Mouse (Mus musculus): ENCODE results near the gene Hist1h1e. TPM values are rescaled to one million over a fixed set of nuclear protein-coding genes. Genes with fewer than 3 reads are reported as not detected.
A peak's percentile ranks its signal among the peaks of the same experiment; 100 is the strongest.
"Not testable (repeated sequence)": the region's sequence is repeated elsewhere in the genome, so short reads cannot be mapped to it uniquely, and the experiment has no call there.

Hist1h1e gene
- polyA plus RNA-seq, 1 experiment from 2014 or later = 9.6 TPM

DNA sequence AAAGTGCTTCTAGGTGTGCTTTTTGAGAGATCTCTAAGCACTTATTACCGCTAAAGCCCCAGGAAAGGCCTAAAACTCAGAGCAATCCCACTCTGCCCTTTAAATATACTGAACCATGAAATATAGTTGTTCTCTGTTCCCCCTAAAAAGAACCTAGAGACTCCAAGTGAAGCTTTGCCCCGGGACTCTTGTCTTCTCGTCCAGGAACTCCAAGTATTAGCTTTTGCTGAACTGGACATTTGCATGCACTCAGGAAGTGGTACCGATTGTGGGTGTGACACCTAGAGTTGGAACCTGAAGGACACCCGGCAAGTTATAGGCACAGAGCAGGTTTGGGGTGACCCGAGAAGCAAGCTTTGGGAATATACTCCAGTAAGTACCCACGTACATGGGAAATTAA is 31.2 kb downstream of the Hist1h1e start:
- Histone ChIP-seq H3K36me3 (no peaks in the 10 kb centered on the region), H3K9me3 (replicated peaks) (no peaks in the 10 kb centered on the region), H3K27me3 (no peaks in the 10 kb centered on the region), H3K4me1 (replicated peaks) (peaks cover 10% of the 10 kb centered on the region), H3K4me3 (no peak overlapping the region), H3K4me2 (no peak overlapping the region), H3K9ac (no peak overlapping the region), H3K27ac (no peak overlapping the region)
- no peak for ATAC-seq (replicated peaks; ENCODE audit: insufficient number of reproducible peaks, insufficient read depth, low FRiP score, low read depth)
- 88% methylated on average over 7 of the region's 7 CpGs for WGBS

DNA sequence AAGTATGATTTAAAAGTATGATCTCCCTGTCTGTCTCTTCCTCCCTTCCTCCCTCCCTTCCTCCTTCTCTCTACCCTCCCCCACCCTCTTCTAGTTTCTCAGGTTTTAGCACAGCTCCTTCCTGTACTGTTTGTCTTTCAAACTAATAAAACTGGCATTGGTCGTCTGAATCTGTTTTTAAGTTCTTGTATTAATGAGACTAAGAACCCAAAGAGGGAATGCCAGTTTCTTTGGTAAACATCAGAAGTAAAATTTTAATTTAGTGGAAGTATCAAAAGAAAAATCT is 35.5 kb downstream of the Hist1h1e start:
- H3K4me2 ChIP-seq = peak overlapping the region; percentile 68
- H3K27me3 ChIP-seq = no peaks in the 10 kb centered on the region
- peak overlapping the region; percentile 46 for H3K4me3 ChIP-seq
- H3K9me3 ChIP-seq (replicated peaks) = no peaks in the 10 kb centered on the region
- WGBS = 11% methylated on average over 1 of the region's 1 CpGs
- no peaks in the 10 kb centered on the region for H3K36me3 ChIP-seq
- peaks cover 24% of the 10 kb centered on the region for H3K4me1 ChIP-seq (replicated peaks)
- H3K9ac ChIP-seq = peak overlapping the region; percentile 45
- ATAC-seq (replicated peaks; ENCODE audit: insufficient number of reproducible peaks, insufficient read depth, low FRiP score, low read depth) = no peak
- H3K27ac ChIP-seq = peak overlapping the region; percentile 92

DNA sequence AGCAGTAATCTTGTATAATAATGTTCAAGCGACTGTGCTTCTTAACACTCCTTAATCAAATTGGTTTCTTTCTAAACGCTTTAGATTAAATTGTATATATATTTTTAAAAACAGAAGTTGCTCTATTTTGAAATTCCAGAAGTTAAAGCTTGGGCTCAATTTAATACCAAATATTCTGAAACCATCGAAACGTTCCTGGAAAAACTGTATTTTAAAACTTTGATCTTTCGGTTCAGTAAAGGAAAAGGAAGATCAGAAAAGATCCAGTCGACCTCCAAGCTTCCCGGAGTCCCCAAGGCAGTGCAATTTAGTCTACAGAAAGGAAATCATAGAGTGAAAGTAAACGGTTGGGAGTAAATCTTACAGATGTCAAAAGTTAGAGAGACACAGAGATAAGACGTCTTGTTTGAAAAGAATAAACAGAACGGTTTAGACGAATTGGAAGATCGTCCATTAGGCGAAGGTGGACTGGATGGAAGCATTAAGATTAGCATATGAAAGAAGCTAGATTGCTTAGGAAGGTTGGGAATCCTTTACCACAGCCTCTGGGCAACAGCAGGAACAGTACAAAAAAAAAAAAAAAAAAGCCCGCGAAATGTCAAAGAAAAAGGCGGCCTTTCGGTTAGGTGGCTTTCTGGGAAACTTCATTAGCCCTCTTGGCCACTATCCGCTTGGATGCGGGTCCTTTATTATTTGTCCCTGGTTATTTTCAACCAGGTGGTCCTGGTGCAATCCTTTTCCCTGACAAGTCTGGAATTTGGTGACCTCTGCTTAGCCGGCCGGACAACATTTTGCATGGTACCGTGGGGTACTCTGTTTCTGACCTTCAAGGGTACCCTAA is 36.0 kb downstream of the Hist1h1e start:
- no peaks in the 10 kb centered on the region for H3K27me3 ChIP-seq
- peak overlapping the region; percentile 92 for H3K27ac ChIP-seq
- peak overlapping the region; percentile 68 for H3K4me2 ChIP-seq
- no peaks in the 10 kb centered on the region for H3K9me3 ChIP-seq (replicated peaks)
- peaks cover 26% of the 10 kb centered on the region for H3K4me1 ChIP-seq (replicated peaks)
- WGBS = 1% methylated on average over 22 of the region's 22 CpGs
- H3K36me3 ChIP-seq = no peaks in the 10 kb centered on the region
- peak overlapping the region; percentile 54 for H3K4me3 ChIP-seq
- ATAC-seq (replicated peaks; ENCODE audit: insufficient number of reproducible peaks, insufficient read depth, low FRiP score, low read depth) = no peak
- H3K9ac ChIP-seq = peak overlapping the region; percentile 45

DNA sequence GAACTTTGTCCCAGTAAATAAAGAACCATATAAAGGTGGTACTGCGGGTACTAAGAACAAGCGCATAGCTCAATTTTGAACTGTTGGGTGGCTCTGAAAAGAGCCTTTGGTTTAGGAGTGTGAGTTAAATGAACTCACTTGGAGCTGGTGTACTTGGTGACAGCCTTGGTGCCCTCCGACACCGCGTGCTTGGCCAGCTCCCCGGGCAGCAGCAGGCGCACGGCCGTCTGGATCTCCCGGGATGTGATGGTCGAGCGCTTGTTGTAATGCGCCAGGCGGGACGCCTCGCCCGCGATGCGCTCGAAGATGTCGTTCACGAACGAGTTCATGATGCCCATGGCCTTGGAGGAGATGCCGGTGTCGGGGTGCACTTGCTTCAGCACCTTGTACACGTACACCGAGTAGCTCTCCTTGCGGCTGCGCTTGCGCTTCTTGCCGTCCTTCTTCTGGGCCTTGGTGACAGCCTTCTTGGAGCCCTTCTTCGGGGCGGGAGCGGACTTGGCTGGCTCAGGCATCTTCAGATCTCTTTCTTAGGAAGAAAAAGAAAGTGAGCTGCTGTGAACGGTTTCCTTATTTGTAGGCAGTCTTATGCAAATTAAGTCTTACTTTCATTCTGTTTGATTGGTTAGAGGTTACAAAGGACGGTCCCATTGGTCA is 36.8 kb downstream of the Hist1h1e start:
- peak; percentile 86 for ATAC-seq (replicated peaks; ENCODE audit: insufficient number of reproducible peaks, insufficient read depth, low FRiP score, low read depth)
- H3K27ac ChIP-seq = peak overlapping the region; percentile 92
- not testable (repeated sequence) for H3K36me3 ChIP-seq; H3K27me3 ChIP-seq; H3K9me3 ChIP-seq (replicated peaks)
- H3K4me3 ChIP-seq = peak overlapping the region; percentile 54
- H3K4me2 ChIP-seq = peak overlapping the region; percentile 68
- H3K9ac ChIP-seq = peak overlapping the region; percentile 73
- WGBS = under 1% methylated on average over 34 of the region's 36 CpGs
- peaks cover 32% of the 10 kb centered on the region for H3K4me1 ChIP-seq (replicated peaks)

DNA sequence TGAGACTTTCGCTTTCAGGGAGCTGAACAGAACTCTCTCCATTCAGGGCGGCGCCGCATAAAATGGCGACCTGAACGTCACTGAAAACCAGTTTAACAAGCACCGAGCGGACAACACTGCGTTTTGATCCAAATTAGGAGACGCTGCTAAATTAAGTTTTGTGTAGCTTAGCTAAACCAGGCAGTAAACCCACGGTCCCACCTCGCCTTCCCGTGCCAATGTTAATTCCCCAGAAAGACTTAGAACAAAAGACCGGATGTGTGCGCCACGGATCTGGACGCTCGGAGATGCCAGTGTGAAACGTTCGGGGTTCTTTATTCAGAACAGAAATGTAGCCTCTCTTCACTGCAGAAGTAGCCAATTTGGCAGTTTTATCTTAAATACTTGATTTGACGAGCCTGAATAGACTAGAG is 37.3 kb downstream of the Hist1h1e start:
- H3K9ac ChIP-seq = peak overlapping the region; percentile 73
- peaks cover 32% of the 10 kb centered on the region for H3K4me1 ChIP-seq (replicated peaks)
- H3K9me3 ChIP-seq (replicated peaks) = no peaks in the 10 kb centered on the region
- peak overlapping the region; percentile 54 for H3K4me3 ChIP-seq
- under 1% methylated on average over 21 of the region's 21 CpGs for WGBS
- H3K36me3 ChIP-seq = no peaks in the 10 kb centered on the region
- no peak for ATAC-seq (replicated peaks; ENCODE audit: insufficient number of reproducible peaks, insufficient read depth, low FRiP score, low read depth)
- peak overlapping the region; percentile 92 for H3K27ac ChIP-seq
- H3K4me2 ChIP-seq = peak overlapping the region; percentile 68
- H3K27me3 ChIP-seq = no peaks in the 10 kb centered on the region

DNA sequence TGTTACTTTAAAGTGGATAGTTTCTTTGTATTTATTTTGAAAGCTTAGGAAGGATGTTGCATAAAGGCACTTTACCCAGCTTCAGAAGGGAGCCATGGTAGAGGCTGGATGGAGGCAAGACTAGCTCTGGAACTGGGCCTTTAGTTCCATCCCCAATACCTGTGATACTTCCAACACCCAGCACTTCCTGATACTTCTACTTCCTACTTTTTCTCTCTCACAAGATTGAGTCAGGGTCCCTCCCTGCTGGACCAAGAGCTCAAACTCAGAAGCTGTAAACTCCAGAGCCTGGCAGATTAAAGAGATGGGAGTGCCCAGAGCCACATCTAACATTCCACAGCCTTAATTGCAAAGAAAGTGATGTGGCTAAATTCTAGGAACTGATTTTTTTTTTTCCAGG is 38.0 kb downstream of the Hist1h1e start:
- H3K4me1 ChIP-seq (replicated peaks) = peaks cover 32% of the 10 kb centered on the region
- no peaks in the 10 kb centered on the region for H3K27me3 ChIP-seq
- H3K9me3 ChIP-seq (replicated peaks) = no peaks in the 10 kb centered on the region
- H3K4me2 ChIP-seq = peak overlapping the region; percentile 68
- no peaks in the 10 kb centered on the region for H3K36me3 ChIP-seq
- ATAC-seq (replicated peaks; ENCODE audit: insufficient number of reproducible peaks, insufficient read depth, low FRiP score, low read depth) = no peak
- peak overlapping the region; percentile 54 for H3K4me3 ChIP-seq
- peak overlapping the region; percentile 73 for H3K9ac ChIP-seq
- H3K27ac ChIP-seq = peak overlapping the region; percentile 92

DNA sequence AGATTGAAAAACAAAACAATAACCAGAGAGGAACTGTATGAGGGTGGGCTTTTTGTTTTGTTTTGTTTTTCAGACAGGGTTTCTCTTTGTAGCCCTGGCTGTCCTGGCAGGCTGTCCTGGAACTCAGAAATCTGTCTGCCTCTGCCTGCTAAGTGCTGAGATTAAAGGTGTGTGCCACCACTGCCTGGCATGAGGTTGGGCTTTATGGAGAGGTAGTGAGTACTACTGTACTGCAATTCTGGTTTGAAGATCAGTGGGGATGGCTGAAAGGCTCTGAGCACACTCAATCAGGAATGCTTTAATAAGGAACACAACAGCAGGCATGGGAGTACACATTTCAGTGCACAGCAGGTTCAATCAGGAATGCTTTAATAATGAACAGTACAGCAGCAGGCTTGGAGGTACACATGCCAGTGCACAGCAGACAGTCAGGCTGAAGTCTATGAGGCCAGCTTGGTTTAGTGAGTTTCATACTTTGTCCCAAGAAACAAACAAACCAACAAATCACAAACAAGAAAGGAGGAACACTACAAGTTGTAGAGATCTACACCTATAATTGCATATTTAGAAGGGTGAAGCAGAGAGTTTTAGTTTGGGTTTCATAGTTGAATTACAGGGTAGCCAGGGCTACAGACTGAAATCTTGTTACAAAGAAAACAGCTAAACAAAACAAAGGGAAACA is 38.8 kb downstream of the Hist1h1e start:
- no peak overlapping the region for H3K9ac ChIP-seq
- H3K4me3 ChIP-seq = 0 out of 2 replicates have a peak overlapping the region, but pooled peaks have one; percentile 8
- peaks cover 32% of the 10 kb centered on the region for H3K4me1 ChIP-seq (replicated peaks)
- H3K36me3 ChIP-seq = no peaks in the 10 kb centered on the region
- no peaks in the 10 kb centered on the region for H3K9me3 ChIP-seq (replicated peaks)
- peak overlapping the region; percentile 79 for H3K27ac ChIP-seq
- H3K4me2 ChIP-seq = peak overlapping the region; percentile 79; the same call in 1 of the 2 replicates
- ATAC-seq (replicated peaks; ENCODE audit: insufficient number of reproducible peaks, insufficient read depth, low FRiP score, low read depth) = no peak
- no peaks in the 10 kb centered on the region for H3K27me3 ChIP-seq

DNA sequence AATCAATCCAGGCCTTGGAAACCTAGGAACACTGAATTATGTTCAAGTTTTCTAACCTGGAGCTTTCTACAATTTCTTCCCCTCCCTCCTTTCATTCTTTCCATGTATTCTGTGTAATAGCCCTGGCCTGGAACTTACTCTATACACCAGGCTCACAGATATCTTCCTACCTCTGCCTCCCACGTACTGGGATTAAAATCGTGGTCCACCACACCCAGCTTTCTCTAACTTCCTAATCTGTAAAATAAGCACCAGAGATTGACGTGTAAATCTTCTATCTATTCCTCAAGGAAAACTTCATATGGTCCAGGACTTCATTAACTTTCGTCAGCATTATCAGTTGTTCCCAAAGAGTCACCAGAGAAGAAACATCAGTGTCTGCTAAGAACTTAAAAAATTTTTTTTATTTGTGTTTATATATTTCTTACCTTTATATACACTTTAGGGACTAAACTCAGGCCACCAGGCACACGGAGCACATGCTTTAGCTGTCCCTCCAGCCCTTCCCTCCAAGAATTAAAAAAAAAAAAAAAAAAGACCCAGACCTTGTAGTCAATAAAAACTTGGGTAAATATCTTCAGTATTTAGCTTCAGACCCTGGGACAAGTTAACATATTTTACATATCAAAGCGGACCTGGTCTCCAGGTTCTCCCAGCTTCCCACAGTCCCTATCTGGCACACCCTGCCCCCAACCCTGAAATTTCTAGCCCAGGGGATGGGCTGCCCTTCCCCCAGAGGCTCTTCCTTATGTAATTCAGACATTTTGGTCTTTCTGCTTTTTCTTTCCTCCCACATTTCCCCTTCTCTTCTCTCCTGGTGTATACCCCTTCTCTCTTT is 39.9 kb downstream of the Hist1h1e start:
- Histone ChIP-seq H3K9me3 (replicated peaks) (no peaks in the 10 kb centered on the region), H3K36me3 (no peaks in the 10 kb centered on the region), H3K4me2 (peak overlapping the region; percentile 79), H3K27ac (peak overlapping the region; percentile 79), H3K9ac (peak overlapping the region; percentile 66), H3K4me1 (replicated peaks) (peaks cover 32% of the 10 kb centered on the region), H3K27me3 (no peaks in the 10 kb centered on the region), H3K4me3 (peak overlapping the region; percentile 57)
- no peak for ATAC-seq (replicated peaks; ENCODE audit: insufficient number of reproducible peaks, insufficient read depth, low FRiP score, low read depth)
- WGBS = 13% methylated on average over 6 of the region's 6 CpGs

DNA sequence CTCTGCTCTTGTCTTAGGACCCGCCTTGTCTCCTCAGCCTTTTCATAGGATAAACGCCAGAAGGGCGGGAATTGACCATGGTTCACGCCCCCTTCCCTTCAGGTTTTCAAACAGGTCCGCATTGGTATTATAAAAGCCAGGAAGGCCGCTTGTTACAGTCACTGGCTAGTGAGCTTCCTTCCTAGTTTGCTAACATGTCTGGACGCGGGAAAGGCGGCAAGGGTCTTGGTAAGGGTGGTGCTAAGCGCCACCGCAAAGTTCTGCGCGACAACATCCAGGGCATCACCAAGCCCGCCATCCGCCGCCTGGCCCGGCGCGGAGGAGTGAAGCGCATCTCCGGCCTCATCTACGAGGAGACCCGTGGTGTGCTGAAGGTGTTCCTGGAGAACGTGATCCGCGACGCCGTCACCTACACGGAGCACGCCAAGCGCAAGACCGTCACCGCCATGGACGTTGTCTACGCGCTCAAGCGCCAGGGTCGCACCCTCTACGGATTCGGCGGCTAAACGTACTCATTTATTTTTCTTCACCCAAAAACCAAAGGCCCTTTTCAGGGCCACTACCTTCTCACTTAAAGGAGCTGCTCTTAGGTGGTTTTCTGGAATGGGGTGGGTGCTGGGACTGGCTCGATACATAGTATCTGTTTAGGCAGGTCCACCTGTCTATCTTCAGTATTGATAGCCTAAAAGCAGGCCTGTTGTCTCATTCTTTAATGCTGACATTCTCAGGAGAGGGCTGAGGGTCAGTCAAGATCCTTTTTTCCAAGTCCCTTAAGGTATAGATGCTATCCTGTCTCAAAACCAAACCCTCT is 40.7 kb downstream of the Hist1h1e start, which contains the start of gene Hist1h4d:
Gene Hist1h4d, plus strand, starts transcription at position 191 of the 811 bp plus-strand sequence.
- Histone ChIP-seq H3K9ac (peak within 1 kb of the TSS; percentile 66), H3K36me3 (no peaks in the 10 kb centered on the region), H3K4me2 (peak within 1 kb of the TSS; percentile 79), H3K27me3 (no peaks in the 10 kb centered on the region), H3K27ac (peak within 1 kb of the TSS; percentile 79), H3K4me1 (replicated peaks) (peaks cover 33% of the 10 kb centered on the region), H3K9me3 (replicated peaks) (no peaks in the 10 kb centered on the region), H3K4me3 (peak within 1 kb of the TSS; percentile 57)
- ATAC-seq (replicated peaks; ENCODE audit: insufficient number of reproducible peaks, insufficient read depth, low FRiP score, low read depth) = peak; percentile 84
- WGBS = under 1% methylated on average over 43 of the region's 43 CpGs

DNA sequence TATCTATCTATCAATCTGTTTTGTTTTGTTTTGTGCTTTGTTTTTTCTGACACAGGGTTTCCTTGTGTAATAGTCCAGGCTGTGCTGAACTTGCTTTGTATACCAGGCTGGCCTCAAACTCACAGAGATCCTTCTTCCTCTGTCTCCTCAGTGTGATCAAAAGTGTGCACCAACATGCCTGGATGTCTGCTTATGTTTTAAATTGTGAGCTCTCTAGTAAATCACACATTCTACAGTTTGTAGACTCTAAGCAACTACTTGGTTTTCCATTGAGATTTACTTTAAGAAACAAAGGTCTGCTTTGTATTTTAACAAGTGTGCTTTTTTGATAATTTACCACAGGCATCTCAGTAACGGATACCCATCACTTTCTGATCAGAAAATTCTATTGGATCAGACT is 44.5 kb downstream of the Hist1h1e start:
- no peaks in the 10 kb centered on the region for H3K36me3 ChIP-seq
- no peaks in the 10 kb centered on the region for H3K9me3 ChIP-seq (replicated peaks)
- no peak overlapping the region for H3K4me3 ChIP-seq
- peaks cover 35% of the 10 kb centered on the region for H3K4me1 ChIP-seq (replicated peaks)
- H3K4me2 ChIP-seq = no peak overlapping the region
- no peak overlapping the region for H3K27ac ChIP-seq
- 85% methylated on average over 1 of the region's 1 CpGs for WGBS
- no peaks in the 10 kb centered on the region for H3K27me3 ChIP-seq
- no peak for ATAC-seq (replicated peaks; ENCODE audit: insufficient number of reproducible peaks, insufficient read depth, low FRiP score, low read depth)
- no peak overlapping the region for H3K9ac ChIP-seq
